Mouse (Mus musculus) forebrain, embryonic 12.5 days (tissue): Measurements from ENCODE around the gene Mlph. TPM values are rescaled to one million over a fixed set of nuclear protein-coding genes. Genes with fewer than 3 reads are reported as not detected.

Experiments
- ATAC-seq: fragments of 200-750 bp; cut with Nextera tagmentation; 2 replicates; pipeline ENCODE4 v1.8.0; 2017; ENCODE audit warnings: moderate TSS enrichment; ENCODE audit not compliant: low FRiP score
- H3K27ac ChIP-seq: fragments of 300-500 bp; sonication (generic); 2 replicates; pipeline ENCODE4 v1.5.1; 2016; ENCODE audit warnings: mild to moderate bottlenecking
- H3K27me3 ChIP-seq: fragments of 300-500 bp; sonication (generic); 2 replicates; pipeline ENCODE4 v1.6.1; 2016; ENCODE audit warnings: mild to moderate bottlenecking
- H3K36me3 ChIP-seq: fragments of 300-500 bp; sonication (generic); replicated peaks from 2 replicates; pipeline ENCODE4 v1.6.1; 2016; ENCODE audit warnings: mild to moderate bottlenecking
- H3K4me1 ChIP-seq: fragments of 300-500 bp; sonication (generic); 2 replicates; pipeline ENCODE4 v1.6.1; 2016
- H3K4me2 ChIP-seq: fragments of 300-500 bp; sonication (generic); 2 replicates; pipeline ENCODE4 v1.6.1; 2016; ENCODE audit warnings: mild to moderate bottlenecking, moderate library complexity
- H3K4me3 ChIP-seq: fragments of 300-500 bp; sonication (generic); replicated peaks from 2 replicates; pipeline ENCODE4 v1.5.1; 2016; ENCODE audit warnings: mild to moderate bottlenecking
- H3K9ac ChIP-seq: fragments of 300-500 bp; sonication (generic); 2 replicates; pipeline ENCODE4 v1.6.1; 2016; ENCODE audit warnings: mild to moderate bottlenecking
- H3K9me3 ChIP-seq: fragments of 300-500 bp; sonication (generic); 2 replicates; pipeline ENCODE4 v1.6.1; 2016
- WGBS: fragments of 180-500 bp; shearing (Covaris S2); methylation state at CpG from one replicate; pipeline ENCODE4 v1.1.7; 2016; 5-methylcytosine and 5-hydroxymethylcytosine counted together
- polyA plus RNA-seq: library from polyadenylated mRNA; unstranded; fragments of >200 nt; fragmentation: Nextera tagmentation; extraction: Ambion mirVana; gene quantifications from 2 replicates; pipeline ENCODE4 v1.2.1, GENCODE M21; 2016

Mlph gene
- polyA plus RNA-seq, 1 experiment from 2014 or later = 0.14 TPM

- 86% methylated on average over 5 of the region's 5 CpGs for WGBS
- Histone ChIP-seq H3K4me2 (no peak overlapping the region), H3K27ac (no peak overlapping the region), H3K9me3 (no peaks in the 10 kb centered on the region), H3K9ac (no peak overlapping the region), H3K4me3 (no peak overlapping the region), H3K27me3 (no peaks in the 10 kb centered on the region), H3K4me1 (0 out of 2 replicates have a peak, but pooled peaks cover 2% of the 10 kb centered on the region), H3K36me3 (no peaks in the 10 kb centered on the region)
- no peak for ATAC-seq
Measured at GRCm38 (mm10) chr1:90899816-90900215, 15.1 kb upstream of the Mlph start.

- H3K9ac ChIP-seq = no peak overlapping the region
- no peak overlapping the region for H3K4me3 ChIP-seq
- WGBS = 89% methylated on average over 6 of the region's 6 CpGs
- no peaks in the 10 kb centered on the region for H3K9me3 ChIP-seq
- H3K4me1 ChIP-seq = 0 out of 2 replicates have a peak, but pooled peaks cover 2% of the 10 kb centered on the region
- no peaks in the 10 kb centered on the region for H3K27me3 ChIP-seq
- ATAC-seq = no peak
- H3K27ac ChIP-seq = no peak overlapping the region
- H3K36me3 ChIP-seq = no peaks in the 10 kb centered on the region
- no peak overlapping the region for H3K4me2 ChIP-seq
Measured at GRCm38 (mm10) chr1:90900406-90900805, 14.5 kb upstream of the Mlph start.

GRCm38 (mm10) chr1:90901246-90901645 lies 13.6 kb upstream of the Mlph start:
- H3K27ac ChIP-seq = no peak overlapping the region
- H3K9me3 ChIP-seq = no peaks in the 10 kb centered on the region
- 0 out of 2 replicates have a peak, but pooled peaks cover 2% of the 10 kb centered on the region for H3K4me1 ChIP-seq
- ATAC-seq = no peak
- H3K4me2 ChIP-seq = no peak overlapping the region
- 54% methylated on average over 4 of the region's 4 CpGs for WGBS
- H3K36me3 ChIP-seq = no peaks in the 10 kb centered on the region
- no peaks in the 10 kb centered on the region for H3K27me3 ChIP-seq
- no peak overlapping the region for H3K4me3 ChIP-seq
- no peak overlapping the region for H3K9ac ChIP-seq

- H3K27ac ChIP-seq = no peak overlapping the region
Measured at GRCm38 (mm10) chr1:90901681-90902208, 13.1 kb upstream of the Mlph start.

GRCm38 (mm10) chr1:90902751-90903150 lies 12.1 kb upstream of the Mlph start:
- Histone ChIP-seq H3K27ac (no peak overlapping the region), H3K4me1 (0 out of 2 replicates have a peak, but pooled peaks cover 2% of the 10 kb centered on the region), H3K4me3 (no peak overlapping the region), H3K9me3 (no peaks in the 10 kb centered on the region), H3K27me3 (no peaks in the 10 kb centered on the region), H3K4me2 (no peak overlapping the region), H3K9ac (no peak overlapping the region), H3K36me3 (no peaks in the 10 kb centered on the region)
- ATAC-seq = no peak
- WGBS = 83% methylated on average over 3 of the region's 3 CpGs

More at GRCm38 (mm10) chr1:90901681-90902208, 13.1 kb upstream of the Mlph start:
- Histone ChIP-seq H3K9me3 (no peaks in the 10 kb centered on the region), H3K4me1 (0 out of 2 replicates have a peak, but pooled peaks cover 2% of the 10 kb centered on the region), H3K36me3 (no peaks in the 10 kb centered on the region), H3K27me3 (no peaks in the 10 kb centered on the region), H3K4me2 (no peak overlapping the region), H3K9ac (no peak overlapping the region), H3K4me3 (no peak overlapping the region)
- ATAC-seq = no peak
- WGBS = 86% methylated on average over 6 of the region's 6 CpGs

GRCm38 (mm10) chr1:90903211-90903945 lies 11.5 kb upstream of the Mlph start:
- Histone ChIP-seq H3K4me2 (no peak overlapping the region), H3K27ac (no peak overlapping the region), H3K27me3 (no peaks in the 10 kb centered on the region), H3K36me3 (no peaks in the 10 kb centered on the region), H3K9me3 (no peaks in the 10 kb centered on the region), H3K4me3 (no peak overlapping the region), H3K9ac (no peak overlapping the region), H3K4me1 (0 out of 2 replicates have a peak, but pooled peaks cover 2% of the 10 kb centered on the region)
- 58% methylated on average over 3 of the region's 3 CpGs for WGBS
- ATAC-seq = no peak

DNA sequence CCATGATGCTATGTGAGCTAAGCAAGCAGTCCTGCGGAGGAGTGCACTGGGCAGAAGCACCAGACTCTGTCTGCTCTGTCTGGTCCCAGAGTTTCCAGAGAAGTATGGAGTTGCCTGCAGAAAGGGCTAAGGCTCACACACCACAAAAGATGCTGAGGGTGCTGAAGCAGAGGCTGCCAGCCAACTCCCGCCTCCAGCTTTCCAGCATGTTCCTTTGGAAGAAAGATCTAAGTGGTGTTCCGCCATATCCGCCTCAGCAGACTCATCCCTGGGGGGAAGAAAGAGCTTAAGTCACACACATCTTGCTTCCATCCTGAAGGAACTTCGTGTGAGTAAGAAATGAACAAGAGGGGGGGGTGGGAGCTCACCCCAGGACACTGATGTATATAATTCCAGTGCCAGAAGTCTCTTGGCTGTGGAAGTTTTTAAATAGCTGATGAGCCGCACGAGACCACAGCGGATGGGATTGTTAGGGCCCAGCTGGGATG lies 10.9 kb upstream of the Mlph start:
- H3K27me3 ChIP-seq = no peaks in the 10 kb centered on the region
- ATAC-seq = no peak
- no peaks in the 10 kb centered on the region for H3K9me3 ChIP-seq
- no peak overlapping the region for H3K27ac ChIP-seq
- H3K9ac ChIP-seq = no peak overlapping the region
- no peaks in the 10 kb centered on the region for H3K36me3 ChIP-seq
- 0 out of 2 replicates have a peak, but pooled peaks cover 2% of the 10 kb centered on the region for H3K4me1 ChIP-seq
- H3K4me3 ChIP-seq = no peak overlapping the region
- H3K4me2 ChIP-seq = no peak overlapping the region
- WGBS = 74% methylated on average over 8 of the region's 8 CpGs

- no peak overlapping the region for H3K9ac ChIP-seq
- no peak overlapping the region for H3K4me2 ChIP-seq
- WGBS = 90% methylated on average over 7 of the region's 7 CpGs
- H3K36me3 ChIP-seq = no peaks in the 10 kb centered on the region
- H3K4me1 ChIP-seq = 0 out of 2 replicates have a peak, but pooled peaks cover 2% of the 10 kb centered on the region
- no peak overlapping the region for H3K27ac ChIP-seq
- H3K4me3 ChIP-seq = no peak overlapping the region
- no peaks in the 10 kb centered on the region for H3K9me3 ChIP-seq
- H3K27me3 ChIP-seq = no peaks in the 10 kb centered on the region
- no peak for ATAC-seq
Measured at GRCm38 (mm10) chr1:90904729-90905404, 10.0 kb upstream of the Mlph start.

DNA sequence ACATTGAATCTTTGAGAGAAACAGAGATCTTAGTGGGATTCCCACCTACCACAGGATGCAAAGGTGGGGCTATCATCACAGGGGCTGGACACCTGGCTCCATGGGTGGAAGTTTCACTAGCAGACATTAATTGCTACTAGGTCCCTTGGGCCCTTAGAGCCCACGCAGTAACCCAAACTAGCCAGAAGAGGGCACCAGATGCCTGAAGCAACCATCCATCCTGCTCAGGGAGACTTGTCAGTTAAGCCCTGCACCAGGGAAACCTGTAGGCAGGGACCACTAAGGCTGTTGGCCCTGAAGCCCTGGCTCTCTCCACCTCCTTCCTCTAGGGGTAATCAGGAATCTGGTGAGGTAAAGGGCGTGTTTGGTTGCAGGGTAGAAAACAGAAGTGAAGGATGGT lies 8.5 kb upstream of the Mlph start:
- Histone ChIP-seq H3K9me3 (no peaks in the 10 kb centered on the region), H3K9ac (no peak overlapping the region), H3K27ac (no peak overlapping the region), H3K4me3 (no peak overlapping the region), H3K36me3 (no peaks in the 10 kb centered on the region), H3K27me3 (no peaks in the 10 kb centered on the region), H3K4me2 (no peak overlapping the region), H3K4me1 (no peaks in the 10 kb centered on the region)
- no peak for ATAC-seq
- 10% methylated on average over 2 of the region's 2 CpGs for WGBS

DNA sequence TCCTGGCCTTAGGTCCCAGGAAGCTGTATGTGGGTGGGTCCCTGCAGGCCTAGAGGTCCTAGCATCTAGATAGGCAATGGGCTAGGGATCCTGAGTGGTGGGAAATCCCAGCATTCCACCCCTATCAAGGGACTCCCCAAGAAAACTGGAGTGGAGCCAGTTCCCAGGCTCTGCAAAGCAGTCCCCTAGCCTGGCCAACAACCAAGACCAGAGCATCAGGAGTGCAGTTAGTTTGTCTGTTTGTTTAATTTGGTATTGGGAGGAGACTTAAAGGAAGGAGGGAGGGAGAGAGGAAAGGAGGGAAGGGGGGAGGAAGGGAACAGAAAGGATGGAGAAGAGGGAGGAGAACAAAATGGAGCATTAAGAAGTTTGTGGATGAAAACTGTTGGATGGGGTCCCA lies 5.7 kb upstream of the Mlph start:
- Histone ChIP-seq H3K4me3 (no peak overlapping the region), H3K9me3 (no peaks in the 10 kb centered on the region), H3K4me1 (no peaks in the 10 kb centered on the region), H3K27ac (no peak overlapping the region), H3K36me3 (no peaks in the 10 kb centered on the region), H3K9ac (no peak overlapping the region), H3K27me3 (no peaks in the 10 kb centered on the region; the same call in 1 of the 2 replicates), H3K4me2 (no peak overlapping the region)
- no peak for ATAC-seq

DNA sequence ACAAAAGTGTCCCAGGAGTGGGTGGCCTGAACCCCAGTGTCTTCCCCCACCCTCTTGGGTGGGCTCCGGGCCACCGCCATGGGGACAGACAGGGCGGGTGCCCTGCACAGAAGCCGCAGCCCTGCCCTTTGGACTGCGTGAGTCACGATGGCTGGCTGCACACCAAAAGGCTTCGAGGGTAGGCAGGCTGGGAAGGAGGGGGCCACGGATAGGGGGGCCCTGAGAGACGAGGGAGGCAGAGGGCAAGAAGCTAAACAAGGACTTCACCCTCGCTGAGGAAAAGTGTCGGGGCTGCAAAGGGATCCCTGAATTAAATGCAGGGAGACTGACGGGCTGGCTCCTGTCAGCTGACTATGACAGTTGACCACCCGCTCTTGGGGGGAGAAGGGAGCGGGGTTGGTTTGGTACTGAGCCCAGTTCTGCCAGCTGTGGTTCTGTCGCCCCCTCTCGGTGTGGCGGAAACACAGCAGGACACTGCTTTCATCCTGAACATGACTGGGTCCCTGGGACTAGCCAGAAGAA lies 5.2 kb upstream of the Mlph start:
- Histone ChIP-seq H3K9me3 (no peaks in the 10 kb centered on the region), H3K9ac (no peak overlapping the region), H3K27me3 (peaks cover 4% of the 10 kb centered on the region), H3K4me1 (peaks cover 2% of the 10 kb centered on the region), H3K27ac (no peak overlapping the region), H3K4me3 (no peak overlapping the region), H3K36me3 (no peaks in the 10 kb centered on the region), H3K4me2 (no peak overlapping the region)
- no peak for ATAC-seq
- 47% methylated on average over 17 of the region's 17 CpGs for WGBS

DNA sequence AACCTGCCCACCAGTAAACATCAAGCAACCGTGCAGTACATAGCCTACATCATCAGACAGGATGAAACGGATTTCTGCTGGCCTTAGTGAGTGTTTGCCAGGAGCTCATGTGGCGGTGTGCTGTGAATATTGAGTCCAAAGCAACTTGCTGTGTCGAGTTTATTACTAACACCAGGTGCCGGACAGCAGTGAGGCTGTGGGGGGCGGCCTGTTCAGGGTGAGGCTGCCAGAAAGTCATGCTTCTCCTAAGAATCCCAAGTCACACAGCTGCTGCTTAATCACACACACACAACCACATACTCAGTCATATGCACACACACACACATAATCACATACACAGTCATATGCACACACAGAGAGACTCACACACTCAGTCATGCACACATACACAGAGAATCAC lies 1.7 kb upstream of the Mlph start:
- H3K4me1 ChIP-seq = peaks cover 8% of the 10 kb centered on the region
- 83% methylated on average over 6 of the region's 6 CpGs for WGBS

More for the DNA sequence above, 1.7 kb upstream of the Mlph start:
- Histone ChIP-seq H3K4me2 (no peak overlapping the region), H3K4me3 (no peak overlapping the region), H3K36me3 (no peaks in the 10 kb centered on the region), H3K27ac (no peak overlapping the region), H3K9me3 (no peaks in the 10 kb centered on the region), H3K27me3 (peaks cover 12% of the 10 kb centered on the region), H3K9ac (no peak overlapping the region)
- ATAC-seq = no peak
